Mouse (Mus musculus) kidney, postnatal 4 days (tissue): ENCODE results near the gene Ankrd44.

ENCODE experiments used
- DNase-seq, 2 experiments: peaks; one replicate each; pipeline ENCODE4 v3.0.0; 2021; ENCODE audit warnings: mixed read lengths in 2 of 2

Gene Ankrd44

DNA sequence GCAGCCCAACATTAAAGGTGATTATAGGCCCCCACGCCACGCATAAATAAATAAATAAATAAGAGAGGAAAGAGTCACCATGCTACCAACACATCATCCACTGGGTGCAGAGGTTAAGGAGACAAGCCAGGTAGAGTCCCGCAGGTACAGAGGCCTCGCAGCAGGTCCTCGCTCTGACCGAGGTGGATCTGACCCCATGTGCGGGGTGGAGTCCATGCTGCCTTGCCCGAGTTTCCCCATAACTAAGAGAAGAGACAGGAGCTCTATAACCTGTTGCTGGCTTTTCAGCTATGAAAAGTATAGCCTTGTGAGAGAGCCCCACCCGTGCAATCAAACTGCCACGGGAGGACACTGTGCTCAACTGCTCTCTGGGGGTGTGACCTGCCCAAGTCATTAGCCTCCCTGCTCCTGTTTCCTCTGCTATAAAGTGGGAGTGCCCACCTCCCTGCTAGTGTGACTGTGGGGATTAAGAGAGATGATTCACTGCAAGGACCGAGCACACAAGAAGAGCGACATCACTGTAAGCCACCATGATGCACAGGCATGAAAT is 4.1 kb downstream of the Ankrd44 start:
- DNase-seq: no peak

DNA sequence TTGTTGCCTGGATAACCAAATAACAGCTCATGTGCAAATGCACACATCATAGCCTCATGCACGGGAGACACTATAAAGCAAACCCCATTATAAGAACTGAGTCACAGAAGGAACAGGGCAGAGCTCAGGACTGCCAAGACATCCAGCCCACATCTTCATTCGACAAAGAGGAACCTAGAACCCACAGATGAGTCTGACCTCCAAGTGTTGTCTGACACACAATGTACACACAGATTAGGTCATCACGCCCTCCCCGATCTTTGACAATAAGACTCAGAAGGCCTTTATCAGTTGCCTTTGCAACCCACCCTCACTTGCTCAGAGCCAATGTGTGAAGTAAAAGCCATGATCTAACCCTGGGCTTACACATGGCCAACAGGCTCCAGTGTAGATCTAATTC is 6.1 kb downstream of the Ankrd44 start:
- no peak for DNase-seq

DNA sequence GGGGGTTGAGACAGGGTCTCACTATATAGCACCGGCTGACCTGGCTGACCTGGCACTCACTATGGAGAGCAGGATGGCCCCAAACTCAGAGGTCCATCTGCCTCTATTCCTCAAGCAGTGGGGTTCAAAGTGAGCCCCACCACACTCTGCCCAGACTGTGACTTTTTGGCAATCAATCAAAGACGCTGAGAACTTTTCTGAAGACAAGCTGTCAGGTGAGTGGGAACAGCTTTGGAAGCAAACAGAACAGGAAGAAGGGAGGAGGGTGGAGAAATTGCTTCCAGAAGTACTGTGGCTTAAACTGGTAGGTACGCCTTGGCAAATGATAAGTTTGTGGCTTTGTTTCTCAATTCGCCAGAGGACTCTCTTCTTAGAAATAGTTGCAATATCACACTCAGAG is 9.7 kb downstream of the Ankrd44 start:
- no peak for DNase-seq

DNA sequence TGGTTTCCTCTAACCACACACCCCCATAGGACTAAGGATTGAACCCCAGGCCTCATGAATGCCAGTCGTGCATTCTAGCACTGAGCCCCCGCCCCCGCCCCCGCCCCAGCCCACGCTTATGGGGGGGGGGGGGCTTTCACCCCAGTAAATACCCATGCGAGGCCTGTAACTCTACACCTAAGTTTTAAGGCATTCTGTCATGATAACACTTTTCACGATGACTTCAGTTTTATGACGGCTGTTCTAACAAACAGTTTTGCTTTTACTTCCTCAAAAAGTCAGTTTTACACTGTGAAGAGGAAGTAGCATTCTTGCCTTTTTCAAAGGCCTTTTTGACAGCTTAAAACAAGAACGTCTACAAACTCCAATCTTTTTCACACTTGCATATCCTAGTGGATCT is 11.8 kb downstream of the Ankrd44 start:
- no peak for DNase-seq

DNA sequence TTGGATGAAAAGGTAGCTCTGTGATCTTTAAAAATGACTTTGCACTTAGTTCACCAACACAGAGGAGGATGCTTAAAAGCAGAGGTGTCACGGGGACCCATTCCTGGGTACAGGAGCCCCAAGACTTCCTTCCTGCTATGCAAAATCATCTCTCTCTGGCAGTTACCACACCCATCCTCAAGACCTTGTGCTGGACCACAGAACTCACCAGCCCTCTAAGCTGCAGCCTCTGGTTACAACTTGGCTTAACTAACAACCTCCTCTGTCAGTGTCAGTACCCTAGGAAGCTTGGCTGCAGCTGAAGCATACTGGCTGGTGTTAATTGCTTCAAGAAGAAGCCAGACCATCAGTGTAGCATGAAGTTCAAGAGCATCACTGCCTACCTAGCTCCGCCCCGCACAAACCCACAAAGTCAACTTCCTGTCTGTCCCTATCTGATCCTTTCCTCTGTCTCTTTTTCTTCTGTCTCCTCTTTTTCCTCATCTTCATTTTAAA is 12.8 kb downstream of the Ankrd44 start:
- no peak for DNase-seq

DNA sequence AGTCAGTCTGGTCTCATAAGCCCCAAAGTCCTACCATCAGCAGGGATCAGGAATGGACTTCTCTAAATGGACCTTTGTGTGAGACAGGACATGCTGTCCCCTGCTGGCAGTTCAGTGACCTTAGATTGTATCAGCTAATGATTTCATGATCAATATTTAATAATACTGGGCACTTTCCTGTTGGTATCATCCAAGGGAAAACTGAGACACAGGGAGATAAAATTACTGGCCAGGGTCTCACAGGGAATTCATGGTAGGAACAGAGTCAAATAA is 13.2 kb downstream of the Ankrd44 start:
- DNase-seq: no peak

DNA sequence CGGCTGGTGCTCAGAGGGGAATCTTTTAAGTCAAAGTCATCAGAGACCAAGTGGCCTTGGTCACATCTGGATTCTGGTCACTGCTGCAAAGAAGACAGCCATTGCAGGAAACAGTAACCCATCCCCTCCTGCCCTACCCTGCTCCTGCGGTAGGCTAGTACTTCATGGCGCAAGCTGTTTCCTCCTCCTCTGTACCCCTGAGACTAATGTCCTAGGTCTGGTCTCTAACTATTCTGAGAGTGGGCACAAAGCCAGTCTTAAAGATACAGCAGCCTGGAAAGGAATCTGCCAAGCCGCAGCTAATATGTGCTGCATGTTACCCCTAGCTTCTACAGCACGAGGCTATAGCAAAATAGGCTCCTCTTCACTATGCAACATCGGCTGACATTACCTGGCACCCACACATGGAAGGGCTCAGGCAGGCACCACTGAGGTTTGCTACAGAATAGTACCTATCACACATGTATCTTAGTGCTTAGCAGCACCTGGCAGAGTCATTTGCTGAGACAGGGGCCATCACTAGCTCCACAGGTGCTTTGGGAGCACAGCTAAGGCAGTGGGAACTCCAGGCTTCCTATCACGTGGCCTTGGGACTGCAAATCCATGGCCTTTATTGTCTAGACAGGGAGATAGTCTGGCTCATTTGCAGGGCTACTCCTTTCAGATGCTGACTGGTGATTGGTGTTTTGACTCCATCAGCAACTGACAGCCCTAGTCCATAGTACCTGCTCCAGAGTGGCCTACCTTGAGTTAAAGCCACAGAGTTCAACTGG is 13.7 kb downstream of the Ankrd44 start:
- DNase-seq: no peak

DNA sequence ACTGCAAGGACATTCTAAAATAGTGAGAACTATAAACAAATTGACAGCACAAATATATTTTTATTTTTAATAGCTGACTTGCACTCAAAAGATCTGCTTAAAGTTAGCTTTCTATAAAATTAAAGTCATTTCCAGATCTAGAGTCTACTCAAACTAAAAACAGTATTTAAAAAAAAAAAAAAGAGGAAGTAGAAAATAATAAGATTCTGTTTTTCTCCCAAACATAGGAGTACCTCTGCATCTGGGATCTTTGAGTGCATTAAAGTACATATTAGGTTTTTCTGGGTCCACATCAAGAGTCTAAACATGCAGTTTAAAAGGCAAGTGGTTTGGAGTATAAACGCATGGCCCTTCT is 15.0 kb downstream of the Ankrd44 start:
- DNase-seq: no peak

DNA sequence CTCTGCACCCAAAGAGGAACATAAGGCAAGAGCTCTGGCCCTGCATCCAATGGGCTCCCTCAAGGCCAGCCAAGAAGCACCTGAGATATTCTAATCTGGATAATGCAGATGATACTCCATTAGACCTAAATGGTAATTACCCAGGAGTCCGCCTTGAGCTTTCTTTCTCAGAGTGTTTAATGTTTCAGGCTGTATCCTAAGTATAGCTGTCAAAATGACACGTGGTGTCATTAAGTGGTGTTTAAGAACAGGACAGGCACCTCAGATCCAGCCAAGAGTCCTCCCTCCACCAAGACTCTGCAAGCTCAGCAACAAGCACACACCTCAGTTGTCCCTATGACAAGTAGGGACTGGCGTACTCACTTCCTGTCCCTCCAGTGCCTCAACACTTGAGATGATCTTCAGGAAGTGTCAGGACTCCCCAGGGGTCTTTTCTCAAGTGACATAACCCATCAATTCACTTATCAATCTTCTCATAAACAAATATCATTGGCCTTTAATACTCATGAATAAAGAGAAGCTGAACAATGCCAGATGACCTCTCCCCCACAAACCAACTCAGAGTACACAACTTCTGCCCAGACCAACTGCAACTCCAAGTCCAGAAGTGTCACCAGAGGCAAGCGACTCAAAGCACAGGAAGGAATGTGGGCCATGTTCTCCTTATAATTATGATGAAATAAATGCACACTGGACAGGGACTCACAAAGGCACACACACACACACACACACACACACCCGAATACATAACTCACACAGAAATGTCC is 15.5 kb downstream of the Ankrd44 start:
- DNase-seq: no peak

DNA sequence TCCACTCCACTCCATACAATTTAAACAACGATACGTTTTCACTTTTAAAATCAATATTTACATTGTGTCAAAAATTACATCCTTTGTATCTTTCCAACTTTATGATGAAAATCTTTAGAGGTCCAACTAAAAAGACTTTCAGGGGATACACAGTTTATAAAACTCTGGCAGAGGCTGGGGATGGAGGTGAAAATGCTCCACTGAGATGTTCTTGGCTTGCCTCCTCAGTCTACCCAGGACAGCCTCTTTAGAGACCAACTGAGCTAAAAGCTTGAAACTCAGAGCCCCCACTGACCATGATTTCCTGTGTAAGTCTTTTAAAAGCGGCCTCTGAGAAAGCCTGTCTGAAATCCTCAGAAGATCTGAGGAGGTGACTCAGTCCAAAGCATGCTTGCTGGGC is 17.4 kb downstream of the Ankrd44 start:
- DNase-seq: no peak

DNA sequence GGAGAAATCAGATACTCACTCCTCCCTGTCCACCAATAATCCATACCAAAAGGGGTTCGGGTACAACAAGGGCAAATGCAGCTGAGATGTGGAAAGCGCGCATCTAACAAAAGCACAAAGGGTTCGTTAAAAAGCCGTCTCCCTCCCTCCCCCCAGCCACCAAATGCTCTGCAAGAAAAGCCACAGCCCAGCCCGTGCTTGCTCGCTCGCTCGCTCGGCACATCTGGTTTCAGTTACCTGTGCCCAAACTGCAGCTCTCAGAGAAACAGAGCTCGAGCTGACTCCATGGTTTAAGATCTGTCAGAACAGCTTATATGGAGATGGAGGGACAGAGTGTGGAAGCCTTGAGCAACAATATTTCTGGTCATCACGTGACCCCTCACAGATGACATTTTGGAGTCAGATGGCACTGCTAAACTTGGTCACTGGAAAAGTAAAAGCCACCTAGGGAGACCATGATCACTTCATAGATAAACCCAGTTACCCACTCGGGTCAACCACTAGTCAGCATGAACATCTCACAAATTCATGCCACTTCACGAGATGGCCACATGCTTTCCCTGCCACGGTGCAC is 19.0 kb downstream of the Ankrd44 start:
- DNase-seq: no peak

DNA sequence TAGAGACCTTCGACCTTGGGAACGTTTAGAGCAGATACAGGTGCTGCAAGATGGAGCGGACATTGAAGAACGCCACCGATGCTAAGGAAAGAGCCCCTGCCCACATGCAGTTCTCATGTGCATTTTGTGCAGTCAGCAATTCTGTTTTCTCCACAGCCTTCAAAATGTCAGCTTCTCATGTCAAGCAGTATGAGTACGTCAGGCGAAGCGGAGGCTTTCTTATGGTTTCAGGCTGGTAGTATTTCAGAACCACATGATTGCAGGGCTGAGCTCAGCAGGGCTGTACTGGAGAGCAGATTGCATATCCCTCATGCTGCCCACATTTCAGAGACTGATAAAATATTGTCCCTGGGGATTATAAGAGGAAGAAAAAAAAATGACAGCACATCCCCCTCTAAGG is 19.9 kb downstream of the Ankrd44 start:
- DNase-seq: no peak

DNA sequence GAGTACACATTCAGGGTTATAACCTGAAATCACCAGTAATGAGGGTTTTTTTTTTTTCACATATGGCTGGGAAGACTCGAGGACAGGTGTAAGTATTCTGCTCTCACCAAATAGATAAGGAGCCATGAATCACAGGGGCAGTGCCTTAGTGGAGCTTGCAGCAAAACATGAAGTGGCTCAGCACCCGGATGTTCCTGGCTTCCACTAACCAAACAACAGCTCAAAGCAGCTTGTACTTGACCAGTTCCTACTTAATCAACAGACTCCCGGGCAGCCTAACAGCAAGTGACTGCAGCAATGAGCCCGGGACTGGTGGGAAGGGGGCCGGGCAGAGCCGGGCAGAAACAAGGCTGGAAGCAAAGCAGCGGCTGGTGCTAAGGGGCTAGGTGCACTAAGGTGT is 20.6 kb downstream of the Ankrd44 start:
- no peak for DNase-seq

DNA sequence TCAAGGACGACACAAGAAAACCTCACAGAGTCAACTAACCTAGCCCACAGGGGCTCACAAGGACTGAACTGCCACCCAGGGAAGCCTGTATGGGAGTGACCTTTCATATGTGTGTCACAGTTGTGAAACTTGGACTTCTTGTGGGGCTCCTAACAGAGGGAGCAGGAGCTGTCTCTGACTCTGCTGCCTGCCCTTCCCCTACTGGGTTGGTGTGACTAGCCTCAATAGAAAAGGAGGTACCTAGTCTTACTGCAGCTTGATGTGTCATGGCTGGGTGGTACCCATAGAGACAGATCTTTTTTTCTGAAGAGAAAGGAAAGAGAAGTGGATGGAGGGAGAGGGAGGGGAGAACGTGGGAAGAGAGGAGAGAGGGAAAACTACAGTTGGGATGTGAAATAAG is 22.0 kb downstream of the Ankrd44 start:
- no peak for DNase-seq

DNA sequence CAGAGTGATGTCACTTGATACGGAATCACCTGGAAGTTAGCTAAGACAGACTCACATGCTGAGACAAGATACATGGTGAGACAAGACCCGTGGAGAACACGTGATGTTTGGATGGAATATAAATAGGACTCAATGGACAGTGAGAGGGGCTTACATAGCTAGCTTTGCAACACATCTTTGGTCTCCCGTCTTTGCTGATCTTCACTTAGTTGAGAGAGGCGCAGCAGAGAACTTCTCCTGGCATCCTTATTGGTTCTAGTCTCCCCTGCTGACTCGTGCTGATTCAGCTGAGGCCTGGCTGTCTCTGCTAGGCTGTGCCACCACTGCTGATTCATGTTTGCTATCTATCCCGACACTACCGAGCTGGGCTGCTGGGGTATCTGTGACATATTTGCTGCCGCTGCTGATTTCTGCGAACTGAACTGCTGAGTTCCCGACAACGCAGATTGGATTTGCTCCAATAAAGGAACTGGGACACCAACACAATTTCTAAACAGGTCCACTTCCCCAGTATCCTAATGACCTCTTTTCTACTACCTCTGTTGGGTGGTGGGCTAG is 23.4 kb downstream of the Ankrd44 start:
- no peak for DNase-seq

DNA sequence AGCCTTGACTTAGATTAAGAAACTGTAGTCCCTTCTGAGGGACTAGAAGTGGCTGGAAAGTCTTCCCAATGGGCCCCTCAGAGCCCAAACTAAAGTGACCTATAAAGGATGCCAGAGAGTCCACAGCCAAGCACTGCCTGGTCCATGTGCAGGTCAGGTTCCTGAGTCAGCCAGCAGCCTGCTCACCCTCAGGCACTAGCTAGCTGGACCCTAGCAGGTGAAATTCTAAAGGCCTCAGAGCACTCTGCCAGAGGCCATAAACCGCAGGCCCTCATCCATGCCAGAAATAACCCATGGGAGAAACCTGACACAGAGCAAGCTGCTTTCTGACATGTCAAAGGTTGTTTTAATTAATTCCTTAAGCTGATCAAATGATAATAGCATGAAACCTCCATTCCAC is 25.1 kb downstream of the Ankrd44 start:
- DNase-seq: no peak

DNA sequence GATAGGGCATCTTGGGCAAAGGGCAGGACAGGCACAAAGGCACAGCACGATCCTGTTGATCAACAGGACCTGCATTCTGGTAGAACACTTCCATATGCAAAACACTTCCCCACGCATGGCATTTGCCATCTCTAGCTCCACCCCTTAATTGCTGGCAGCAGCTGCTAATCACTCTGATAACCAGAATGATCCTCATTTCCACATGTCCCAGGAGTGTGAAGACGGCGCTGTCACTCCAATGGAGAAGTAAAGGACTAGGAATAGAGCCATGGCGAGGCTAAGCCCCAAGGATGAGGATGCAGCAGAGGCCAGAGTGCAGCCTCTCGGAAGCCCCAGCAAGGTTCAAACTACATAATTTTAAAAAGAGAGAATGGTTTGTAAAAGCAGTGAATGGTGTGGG is 26.9 kb downstream of the Ankrd44 start:
- DNase-seq: no peak

DNA sequence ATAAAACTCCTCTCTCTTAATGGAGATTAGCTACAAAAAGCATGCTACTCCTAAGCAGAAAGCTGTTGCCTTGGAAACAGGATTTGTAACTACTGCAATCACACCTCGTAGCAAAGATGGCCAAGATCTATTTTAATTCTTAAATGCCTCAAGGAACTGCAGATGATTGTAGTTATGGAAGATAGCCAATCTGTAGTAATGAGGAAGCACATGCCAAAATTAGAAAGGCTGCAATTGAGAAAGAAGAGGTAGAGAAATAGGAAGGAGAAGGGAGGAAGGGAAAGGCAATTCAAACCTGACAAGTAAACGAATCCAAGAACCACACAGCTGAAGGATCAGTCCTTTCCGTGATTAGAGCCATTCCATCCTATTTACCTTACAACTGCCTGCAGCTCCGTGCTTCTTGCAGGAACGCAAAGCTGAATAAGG is 27.5 kb downstream of the Ankrd44 start:
- DNase-seq: no peak

DNA sequence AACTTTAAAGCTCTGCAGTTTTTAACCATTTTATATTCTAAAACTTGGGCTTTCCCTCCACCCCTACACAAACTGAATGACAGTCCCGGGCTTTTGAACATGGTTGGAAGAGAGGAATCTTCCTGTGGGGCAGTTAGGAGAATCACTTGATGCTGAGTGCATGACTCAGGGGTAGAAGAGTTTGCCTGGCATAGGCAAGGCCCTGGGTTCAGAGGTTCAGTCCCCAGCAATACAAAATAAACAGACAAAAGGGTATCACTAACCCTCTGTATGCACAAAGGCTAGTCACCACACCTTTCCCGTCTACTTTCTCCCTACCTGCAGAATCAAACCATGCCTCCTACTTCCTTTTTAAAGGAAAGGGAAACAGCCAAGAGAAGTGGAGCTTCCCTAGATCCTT is 28.5 kb downstream of the Ankrd44 start:
- no peak for DNase-seq

DNA sequence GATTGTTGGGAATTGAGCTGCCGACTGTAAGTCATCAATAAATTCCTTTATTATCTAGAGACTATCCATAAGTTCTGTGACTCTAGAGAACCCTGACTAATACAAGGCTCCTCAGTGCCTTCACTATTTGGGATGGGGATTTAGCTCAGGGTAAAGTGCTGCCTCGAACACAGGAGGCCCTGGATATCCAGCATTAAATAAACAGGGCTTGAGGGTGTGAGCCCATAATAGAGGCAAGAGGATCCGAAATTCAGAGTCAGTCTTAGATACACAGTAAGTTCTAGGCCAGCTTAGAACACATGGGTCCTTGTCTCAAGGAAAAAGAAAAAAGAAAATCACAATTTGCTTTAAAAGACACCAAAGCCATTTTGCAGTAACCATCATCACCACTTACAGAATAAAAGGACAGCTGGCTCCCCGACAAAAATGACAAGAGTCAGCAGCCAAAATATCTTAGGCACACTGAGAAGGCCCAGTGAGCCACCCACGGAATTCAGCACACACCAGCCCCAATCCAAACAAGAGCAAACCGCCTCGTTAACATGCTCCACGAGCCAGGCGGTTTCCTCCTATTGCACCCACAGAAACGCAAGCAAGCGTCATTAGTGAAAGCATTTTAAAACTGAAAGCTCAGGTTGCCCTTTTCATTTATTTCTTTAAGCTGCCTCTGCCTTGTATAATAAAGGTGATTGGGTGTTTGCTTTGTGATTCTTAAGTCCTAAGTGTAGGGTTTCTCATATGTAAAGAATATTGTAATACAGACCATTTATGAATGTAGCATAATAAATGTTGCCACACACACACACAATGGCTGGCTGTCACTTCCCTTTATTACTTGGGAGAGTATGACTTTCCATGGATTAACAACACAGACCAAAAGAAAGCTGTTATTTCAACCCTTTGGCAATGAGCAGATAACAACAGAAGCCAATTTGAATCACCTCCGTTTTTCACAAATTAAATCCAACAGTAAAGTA is 29.8 kb downstream of the Ankrd44 start:
- DNase-seq: peak; percentile 7 to 21

DNA sequence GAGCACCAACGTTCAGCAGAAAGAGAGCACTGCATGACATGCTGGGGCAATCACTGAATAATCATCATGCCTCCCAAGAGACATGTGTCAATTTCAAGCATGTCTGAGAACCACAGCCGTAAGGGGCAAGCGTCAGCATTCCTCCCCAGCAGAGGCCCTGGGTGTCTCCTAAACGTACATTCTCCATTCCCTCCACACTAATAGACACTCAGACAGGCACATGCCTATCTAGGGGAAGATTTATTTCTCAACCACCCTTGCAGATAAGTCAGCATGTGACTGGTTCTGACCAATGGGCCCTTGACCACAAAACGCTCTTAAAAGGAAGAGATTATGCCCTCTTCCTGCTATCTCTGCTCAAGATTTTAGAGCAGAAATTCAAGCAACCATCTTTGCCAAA is 37.7 kb downstream of the Ankrd44 start:
- no peak for DNase-seq

DNA sequence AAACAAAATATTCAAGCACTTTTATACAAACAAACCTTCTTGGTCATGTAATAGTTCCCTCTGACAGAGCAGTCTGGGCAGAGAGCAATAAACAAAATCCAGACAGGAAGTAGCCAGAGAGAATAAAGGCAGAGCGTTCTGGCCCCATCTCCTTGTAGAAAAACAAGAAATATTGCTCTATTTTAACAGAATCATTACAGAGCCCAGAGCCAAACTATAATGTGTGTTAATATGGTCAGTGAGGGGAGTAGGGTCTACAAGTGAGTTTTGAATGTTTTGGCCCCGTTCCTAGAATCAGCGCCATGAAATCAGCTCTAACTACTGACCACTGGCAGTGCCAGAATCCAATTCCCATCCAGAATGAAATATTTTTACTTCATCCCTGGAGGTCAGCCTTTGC is 38.3 kb downstream of the Ankrd44 start:
- no peak for DNase-seq
